Mouse (Mus musculus) spleen, adult 18-20 months (tissue): ENCODE results near the gene Slc11a2.

Experiments used
- DNase-seq, 2 experiments: peaks; one replicate each; pipeline ENCODE4 v3.0.0; 2022; ENCODE audit warnings: mixed read lengths in 2 of 2

Slc11a2 gene

GRCm38 (mm10) chr15:100424396-100425122, at the start of gene Slc11a2:
Gene Slc11a2 (minus strand): TSS chr15:100425072.
- DNase-seq, result no peak

DNA sequence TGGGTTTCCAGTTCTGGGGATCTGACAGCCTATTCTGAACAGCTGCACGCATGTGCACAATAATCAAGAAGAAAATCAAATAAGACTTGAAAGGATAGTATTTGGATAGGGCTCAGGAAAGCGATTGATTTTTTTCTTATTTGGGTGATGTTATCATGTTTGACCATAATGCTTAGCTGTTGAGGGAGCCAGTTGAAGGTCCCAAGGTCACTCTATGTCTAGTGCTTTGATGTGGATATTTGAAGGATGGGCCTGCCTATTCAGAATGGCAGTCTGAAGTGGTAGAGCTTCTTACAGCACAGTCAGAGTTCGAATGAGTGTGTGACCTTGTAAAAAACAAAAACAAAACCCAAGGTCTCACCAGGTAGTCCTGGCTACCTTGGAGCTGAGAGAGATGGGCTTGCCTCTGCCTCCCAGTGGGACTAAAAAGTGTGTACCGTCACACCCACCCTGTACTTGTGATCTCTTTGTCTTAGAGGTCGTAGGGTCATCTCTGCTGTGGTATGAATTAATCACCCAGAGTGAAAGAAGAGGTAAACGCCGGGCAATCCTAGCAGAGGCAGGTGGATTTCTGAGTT, 49.1 kb upstream of the Slc11a2 start:
- no peak for DNase-seq

DNA sequence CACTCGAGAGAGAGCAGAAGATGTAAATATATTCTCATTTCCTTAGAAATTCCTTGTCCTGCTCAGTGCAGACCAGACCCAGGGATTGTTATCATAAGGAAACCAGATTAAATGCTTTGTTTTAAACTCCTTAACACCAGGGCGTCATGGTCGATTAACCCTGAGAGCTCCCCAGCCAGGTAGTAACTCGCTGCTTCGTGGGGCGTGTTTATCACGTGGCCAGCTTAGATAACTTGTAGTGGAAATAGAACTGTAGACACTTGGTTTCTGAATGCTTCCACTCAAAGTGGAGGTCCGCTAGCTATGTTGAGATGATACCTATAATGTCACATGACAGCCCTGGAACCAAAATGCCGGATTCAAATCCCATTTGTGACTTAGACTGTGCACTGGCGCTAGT, 45.2 kb upstream of the Slc11a2 start:
- no peak for DNase-seq

DNA sequence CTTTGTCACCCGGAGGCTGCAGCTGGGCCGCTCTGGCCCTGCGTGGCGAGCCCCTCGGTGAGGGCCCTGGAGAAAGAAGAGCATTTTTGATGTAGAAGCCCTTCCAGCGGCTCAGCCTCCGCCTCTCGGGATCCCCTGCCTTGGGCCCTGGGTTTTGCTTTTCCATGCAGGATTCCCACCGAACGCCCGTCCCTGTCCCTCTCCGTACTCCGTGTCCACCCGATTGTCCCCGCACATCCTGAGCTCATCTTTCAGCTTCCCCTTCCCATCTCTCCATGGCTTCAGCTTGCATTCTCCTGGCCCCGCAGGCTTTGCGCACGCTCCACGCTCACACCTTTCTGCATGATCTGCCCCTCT, 44.3 kb upstream of the Slc11a2 start:
- no peak for DNase-seq

GRCm38 (mm10) chr15:100468295-100469188, 43.7 kb upstream of the Slc11a2 start, which contains the start of gene Letmd1:
Gene Letmd1 (plus strand): TSS chr15:100469023.
- DNase-seq, result peak; percentile 82

- DNase-seq, result no peak
Observed at GRCm38 (mm10) chr15:100467738-100468137, 42.9 kb upstream of the Slc11a2 start.

GRCm38 (mm10) chr15:100465432-100465831, 40.6 kb upstream of the Slc11a2 start:
- no peak for DNase-seq

GRCm38 (mm10) chr15:100463712-100464111, 38.8 kb upstream of the Slc11a2 start:
- DNase-seq, result peak; percentile 34 to 73

GRCm38 (mm10) chr15:100462086-100462485, 37.2 kb upstream of the Slc11a2 start:
- DNase-seq, result no peak

DNA sequence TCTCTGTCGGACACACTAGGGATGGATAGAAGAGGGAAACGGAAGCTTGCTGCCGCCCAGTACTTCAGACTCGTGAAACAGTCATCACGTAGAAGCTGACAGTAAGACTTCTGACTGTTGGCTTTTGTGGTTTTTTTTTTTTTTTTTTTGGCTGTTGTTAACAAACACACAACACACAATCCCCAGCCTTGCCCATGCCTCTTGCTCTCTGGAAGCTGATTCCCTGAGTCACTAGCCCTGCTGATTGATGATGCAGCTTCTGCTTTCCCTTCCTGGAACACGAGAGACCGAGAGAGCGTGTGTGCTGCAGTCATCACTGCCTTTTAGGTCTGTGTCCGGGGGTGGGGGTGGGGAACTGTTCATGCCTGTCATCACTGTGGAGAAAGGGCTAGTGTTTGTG, 36.8 kb upstream of the Slc11a2 start:
- DNase-seq, result no peak

DNA sequence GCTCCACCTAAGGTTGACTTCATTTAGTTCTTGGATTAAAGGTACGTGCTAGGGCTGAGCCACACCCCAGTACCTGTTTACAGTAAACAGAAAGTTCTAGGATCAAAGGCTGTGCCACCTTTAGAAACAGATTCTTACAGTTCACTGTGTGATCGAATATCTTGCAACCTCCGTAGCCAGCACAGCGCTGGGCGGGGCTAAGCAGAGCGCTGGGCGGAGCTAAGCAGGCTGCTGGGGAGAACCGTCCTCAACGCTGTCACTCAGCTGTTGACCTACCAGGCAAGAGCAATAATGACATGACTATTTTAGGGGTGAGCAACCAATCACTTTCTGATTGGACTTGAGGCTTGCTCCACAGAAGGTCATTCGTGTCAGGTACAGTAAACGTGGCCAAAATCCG, 36.1 kb upstream of the Slc11a2 start:
- DNase-seq, result peak in 1 of 2 experiments; percentile 48

DNA sequence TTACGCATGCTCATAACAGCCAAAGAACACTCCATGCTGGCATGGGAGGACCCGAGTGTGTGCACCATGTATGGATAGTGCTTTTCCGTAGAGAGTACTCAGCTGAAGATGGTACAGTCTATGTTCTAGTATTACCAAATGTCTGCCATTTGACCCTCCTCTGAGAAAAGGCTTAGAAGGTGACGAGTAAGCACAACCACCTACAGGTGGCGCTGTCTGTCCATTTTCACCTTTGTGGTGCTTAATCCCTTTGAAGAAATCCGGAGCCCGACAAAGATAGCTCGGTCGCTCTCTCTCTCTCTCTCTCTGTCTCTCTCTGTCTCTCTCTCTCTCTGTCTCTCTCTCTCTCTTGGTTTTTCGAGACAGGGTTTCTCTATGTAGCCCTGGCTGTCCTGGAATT, 33.2 kb upstream of the Slc11a2 start:
- peak in 1 of 2 experiments; percentile 51 for DNase-seq

- peak; percentile 47 to 74 for DNase-seq
Observed at GRCm38 (mm10) chr15:100457340-100457739, 32.5 kb upstream of the Slc11a2 start.

DNA sequence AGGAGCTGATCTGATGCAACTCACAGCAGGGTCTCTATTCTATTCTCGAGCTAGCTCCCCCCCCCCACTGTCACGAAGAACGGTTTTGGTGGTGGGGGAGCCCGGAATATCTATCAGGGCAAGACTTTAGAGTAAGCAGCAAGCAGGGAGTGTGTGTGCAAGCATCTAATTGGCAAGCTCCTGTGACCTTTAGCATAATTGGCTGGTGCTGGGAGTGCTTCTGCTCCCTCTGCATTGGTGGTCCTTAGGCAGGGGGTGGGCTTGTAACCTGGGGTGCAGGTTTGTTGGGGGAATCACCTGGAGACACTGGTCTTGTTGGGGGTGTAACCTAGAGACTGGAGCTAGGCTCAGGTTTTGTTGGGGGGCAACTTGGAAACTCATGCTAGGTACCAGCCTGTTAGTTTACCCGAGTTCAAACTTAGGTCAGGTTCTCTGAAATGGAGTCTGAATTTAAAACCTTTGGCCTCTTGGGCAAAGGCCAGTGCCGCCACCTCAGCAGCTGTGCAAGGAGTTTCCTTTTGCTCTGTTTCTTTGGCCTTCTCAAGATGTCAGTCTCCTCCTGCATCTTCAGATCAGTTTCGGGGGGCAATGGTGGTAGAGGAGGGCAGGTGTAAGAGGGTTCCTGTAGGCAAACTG, 31.6 kb upstream of the Slc11a2 start:
- no peak for DNase-seq

- no peak for DNase-seq
Observed at GRCm38 (mm10) chr15:100452486-100452885, 27.6 kb upstream of the Slc11a2 start.

GRCm38 (mm10) chr15:100451245-100451644, 26.4 kb upstream of the Slc11a2 start:
- DNase-seq, result no peak

GRCm38 (mm10) chr15:100449495-100449894, 24.6 kb upstream of the Slc11a2 start:
- DNase-seq, result no peak

DNA sequence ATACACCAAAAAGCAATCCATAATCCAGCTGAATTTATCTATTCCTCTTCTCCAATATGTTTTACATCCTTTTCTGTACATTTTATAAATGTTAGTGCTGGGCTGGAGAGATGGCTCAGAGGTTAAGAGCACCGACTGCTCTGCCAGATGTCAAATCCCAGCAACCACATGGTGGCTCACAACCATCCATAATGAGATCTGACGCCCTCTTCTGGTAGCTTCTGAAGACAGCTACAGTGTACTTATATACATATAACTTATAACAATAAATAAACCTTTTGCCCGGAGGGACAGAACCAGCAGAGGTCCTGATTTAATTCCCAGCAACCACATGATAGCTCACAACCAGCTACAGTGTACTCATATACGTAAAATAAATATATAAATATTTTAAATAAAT, 23.7 kb upstream of the Slc11a2 start:
- DNase-seq, result no peak

GRCm38 (mm10) chr15:100446887-100447286, 22.0 kb upstream of the Slc11a2 start:
- DNase-seq, result no peak

GRCm38 (mm10) chr15:100443126-100443922, 18.5 kb upstream of the Slc11a2 start:
- peak; percentile 76 to 77 for DNase-seq

- DNase-seq, result no peak
Observed at GRCm38 (mm10) chr15:100436518-100436917, 11.6 kb upstream of the Slc11a2 start.

- no peak for DNase-seq
Observed at GRCm38 (mm10) chr15:100436112-100436511, 11.2 kb upstream of the Slc11a2 start.
